ENCODE assay signal across 8 mouse cellular contexts in the genomic region with DNA sequence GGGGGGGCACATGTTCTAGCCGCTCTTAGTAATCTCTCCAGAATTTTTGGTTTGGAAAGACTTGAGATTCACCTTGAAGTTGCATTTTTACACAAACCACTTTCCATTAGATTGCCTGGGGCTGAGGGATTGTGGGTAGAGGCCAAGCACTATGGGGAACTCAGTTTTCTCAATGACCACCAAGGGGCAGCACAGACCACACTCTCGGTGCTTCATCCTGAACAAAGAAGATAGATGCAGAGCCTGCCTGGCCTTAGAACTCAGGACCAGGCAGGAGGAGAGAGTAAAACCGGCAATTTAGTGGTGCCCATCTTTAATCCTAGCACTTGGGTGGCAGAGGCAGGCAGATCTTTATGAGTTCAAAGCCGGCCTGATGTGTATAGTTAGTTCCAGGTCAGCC. TPM values are rescaled to one million over a fixed set of nuclear protein-coding genes. Genes with fewer than 3 reads are reported as not detected.
A peak's percentile ranks its signal among the peaks of the same experiment; 100 is the strongest.
DNase-seq lines count a peak whose midpoint lies in the region; ATAC-seq and TF ChIP-seq lines count a peak whose summit lies in the region.

No protein-coding gene starts in this region.

- no peak overlapping the region for H3K9ac ChIP-seq in intestine, postnatal 0 days (ENCODE audit: low read depth, low read length)
- no peak overlapping the region for H3K9ac ChIP-seq in midbrain, embryonic 16.5 days (ENCODE audit: low read depth, low read length)

- no peak overlapping the region for H3K27ac ChIP-seq in intestine, postnatal 0 days (ENCODE audit: low read depth, low read length)
- H3K27ac ChIP-seq in limb, embryonic 10.5 days = peak overlapping the region; percentile 46; the same call in 1 of the 2 replicates
- H3K27ac ChIP-seq in midbrain, embryonic 16.5 days (ENCODE audit: low read length) = no peak overlapping the region

- no peaks in the 10 kb centered on the region for H3K27me3 ChIP-seq in intestine, postnatal 0 days (replicated peaks; ENCODE audit: control insufficient read depth, insufficient read depth, low read length)
- peaks cover 5% of the 10 kb centered on the region for H3K27me3 ChIP-seq in limb, embryonic 10.5 days (ENCODE audit: low read depth, poor library complexity, severe bottlenecking)
- no peaks in the 10 kb centered on the region for H3K27me3 ChIP-seq in midbrain, embryonic 16.5 days (ENCODE audit: control insufficient read depth, insufficient read depth, low read depth, low read length)

- peak; percentile 31; the same call in 1 of the 2 replicates for ATAC-seq in intestine, postnatal 0 days
- peak; percentile 68; the same call in 1 of the 2 replicates for ATAC-seq in midbrain, embryonic 16.5 days

- H3K9me3 ChIP-seq in intestine, postnatal 0 days (ENCODE audit: control insufficient read depth) = no peaks in the 10 kb centered on the region
- H3K9me3 ChIP-seq in limb, embryonic 10.5 days (replicated peaks) = no peaks in the 10 kb centered on the region
- H3K9me3 ChIP-seq in midbrain, embryonic 16.5 days (replicated peaks; ENCODE audit: control insufficient read depth, low read length, poor library complexity, severe bottlenecking) = no peaks in the 10 kb centered on the region

- H3K36me3 ChIP-seq in intestine, postnatal 0 days (ENCODE audit: control insufficient read depth, insufficient read depth) = no peaks in the 10 kb centered on the region
- H3K36me3 ChIP-seq in limb, embryonic 10.5 days = no peaks in the 10 kb centered on the region
- H3K36me3 ChIP-seq in midbrain, embryonic 16.5 days (ENCODE audit: control insufficient read depth, insufficient read depth, low read length) = no peaks in the 10 kb centered on the region

- no peak overlapping the region for H3K4me2 ChIP-seq in intestine, postnatal 0 days (replicated peaks; ENCODE audit: low read depth)
- no peak overlapping the region for H3K4me2 ChIP-seq in midbrain, embryonic 16.5 days (ENCODE audit: low read length)

- no peak overlapping the region for H3K4me3 ChIP-seq in intestine, postnatal 0 days (ENCODE audit: low read depth, low read length)
- no peak overlapping the region for H3K4me3 ChIP-seq in limb, embryonic 10.5 days
- H3K4me3 ChIP-seq in midbrain, embryonic 16.5 days (ENCODE audit: low read depth, low read length) = no peak overlapping the region

- DNase-seq in 3T3-L1 (ENCODE audit: low read depth, low spot score) (peak; percentile 94), NIH3T3 (ENCODE audit: low read depth) (peak; percentile 90)
- DNase-seq in cerebellum, postnatal 10 days = peak; percentile 84
- DNase-seq in gastrocnemius, adult 8-10 months (ENCODE audit: low spot score in 2 of 2) = peak; percentile 49 to 68
- no peak for DNase-seq in limb, embryonic 10.5 days (ENCODE audit: low spot score)
- peak; percentile 74 for DNase-seq in testis, postnatal 10 days (ENCODE audit: low spot score)

- WGBS in intestine, postnatal 0 days = 21% methylated on average over 4 of the region's 4 CpGs
- 20% methylated on average over 4 of the region's 4 CpGs for WGBS in limb, embryonic 10.5 days
- WGBS in midbrain, embryonic 16.5 days = 25% methylated on average over 4 of the region's 4 CpGs

- no peaks in the 10 kb centered on the region for H3K4me1 ChIP-seq in intestine, postnatal 0 days (replicated peaks; ENCODE audit: control insufficient read depth, insufficient read depth, low read length)
- peaks cover 6% of the 10 kb centered on the region for H3K4me1 ChIP-seq in limb, embryonic 10.5 days
- peaks cover 3% of the 10 kb centered on the region; the same call in 1 of the 2 replicates for H3K4me1 ChIP-seq in midbrain, embryonic 16.5 days (ENCODE audit: control insufficient read depth, insufficient read depth, low read length)

- peak; percentile 95 for TF ChIP-seq CTCF in intestine, postnatal 0 days (IDR thresholded peaks at IDR 0.05; ENCODE audit: low read depth)

RNA-seq across cellular contexts. Expression of a gene that starts 6.3 kb away (rescaled TPM):
- total RNA-seq in gastrocnemius, adult 8-10 months (2022) = 10 to 100 TPM in 1 of 4 experiments, 1 to 10 TPM in 3; 8.0 to 10.5 (median 8.8) TPM
- 18.7 and 21.9 TPM in 2 replicates for polyA plus RNA-seq in intestine, postnatal 0 days (2015; fragmentation: Nextera tagmentation; extraction: Ambion mirVana)
- 33.2 and 40.1 TPM in 2 replicates for polyA plus RNA-seq in limb, embryonic 10.5 days (2016; fragmentation: Nextera tagmentation; extraction: Ambion mirVana)
- polyA plus RNA-seq in midbrain, embryonic 16.5 days (2015; fragmentation: Nextera tagmentation; extraction: Ambion mirVana) = 38.2 and 39.2 TPM in 2 replicates

RNA-seq across cellular contexts. Expression of a gene that starts 23.7 kb away (rescaled TPM):
- not detected for total RNA-seq in gastrocnemius, adult 8-10 months (2022)
- not detected in 2 replicates for polyA plus RNA-seq in intestine, postnatal 0 days (2015; fragmentation: Nextera tagmentation; extraction: Ambion mirVana)
- polyA plus RNA-seq in limb, embryonic 10.5 days (2016; fragmentation: Nextera tagmentation; extraction: Ambion mirVana) = not detected in 2 replicates
- polyA plus RNA-seq in midbrain, embryonic 16.5 days (2015; fragmentation: Nextera tagmentation; extraction: Ambion mirVana) = not detected in 2 replicates

RNA-seq across cellular contexts. Expression of a gene that starts 28.0 kb away (rescaled TPM):
- under 1 TPM; 0.41 to 0.60 (median 0.52) TPM for total RNA-seq in gastrocnemius, adult 8-10 months (2022)
- 0.05 and 0.09 TPM in 2 replicates for polyA plus RNA-seq in intestine, postnatal 0 days (2015; fragmentation: Nextera tagmentation; extraction: Ambion mirVana)
- polyA plus RNA-seq in limb, embryonic 10.5 days (2016; fragmentation: Nextera tagmentation; extraction: Ambion mirVana) = 0.11 TPM in 1 of 2 replicates, not detected in the other
- 0.06 and 0.12 TPM in 2 replicates for polyA plus RNA-seq in midbrain, embryonic 16.5 days (2015; fragmentation: Nextera tagmentation; extraction: Ambion mirVana)

RNA-seq across cellular contexts. Expression of a gene that starts 39.2 kb away (rescaled TPM):
- total RNA-seq in gastrocnemius, adult 8-10 months (2022) = not detected
- polyA plus RNA-seq in intestine, postnatal 0 days (2015; fragmentation: Nextera tagmentation; extraction: Ambion mirVana) = not detected in 2 replicates
- polyA plus RNA-seq in limb, embryonic 10.5 days (2016; fragmentation: Nextera tagmentation; extraction: Ambion mirVana) = not detected in 2 replicates
- polyA plus RNA-seq in midbrain, embryonic 16.5 days (2015; fragmentation: Nextera tagmentation; extraction: Ambion mirVana) = not detected in 2 replicates

RNA-seq across cellular contexts. Expression of a gene that starts 48.6 kb away (rescaled TPM):
- 1 to 10 TPM; 4.8 to 6.7 (median 6.3) TPM for total RNA-seq in gastrocnemius, adult 8-10 months (2022)
- 12.3 and 14.2 TPM in 2 replicates for polyA plus RNA-seq in intestine, postnatal 0 days (2015; fragmentation: Nextera tagmentation; extraction: Ambion mirVana)
- 47.1 and 49.2 TPM in 2 replicates for polyA plus RNA-seq in limb, embryonic 10.5 days (2016; fragmentation: Nextera tagmentation; extraction: Ambion mirVana)
- polyA plus RNA-seq in midbrain, embryonic 16.5 days (2015; fragmentation: Nextera tagmentation; extraction: Ambion mirVana) = 31.8 and 34.7 TPM in 2 replicates
